Mouse (Mus musculus) A20 (cell line): ENCODE data around the gene Lin9.
"Not testable (repeated sequence)": the region's sequence is repeated elsewhere in the genome, so short reads cannot be mapped to it uniquely, and the experiment has no call there.

Experiments
- DNase-seq: peaks from one replicate; pipeline ENCODE4 v3.0.0-alpha.2; 2011; ENCODE audit warnings: low read depth, low spot score

Lin9 gene

GRCm38 (mm10) chr1:180641137-180641517 is at the start of gene Lin9:
Lin9 (plus strand) TSS chr1:180641150.
- peak; percentile 93 for DNase-seq

- DNase-seq: no peak
These were observed 40.4 kb upstream of the Lin9 start for GRCm38 (mm10) chr1:180600578-180600977.

- DNase-seq: peak; percentile 81
These were observed 39.1 kb upstream of the Lin9 start for GRCm38 (mm10) chr1:180601806-180602205.

GRCm38 (mm10) chr1:180604579-180604978 is 36.4 kb upstream of the Lin9 start:
- DNase-seq: peak; percentile 33

GRCm38 (mm10) chr1:180606106-180606505 is 34.8 kb upstream of the Lin9 start:
- DNase-seq: no peak

- DNase-seq: no peak
These were observed 34.0 kb upstream of the Lin9 start for GRCm38 (mm10) chr1:180606796-180607577.

GRCm38 (mm10) chr1:180607578-180607879 is 33.4 kb upstream of the Lin9 start:
- no peak for DNase-seq

- not testable (repeated sequence) for DNase-seq
These were observed 29.1 kb upstream of the Lin9 start for GRCm38 (mm10) chr1:180611842-180612241.

- DNase-seq: no peak
These were observed 24.2 kb upstream of the Lin9 start for GRCm38 (mm10) chr1:180616762-180617161.

- DNase-seq: no peak
These were observed 18.6 kb upstream of the Lin9 start for GRCm38 (mm10) chr1:180622389-180622788.

GRCm38 (mm10) chr1:180623911-180624310 is 17.0 kb upstream of the Lin9 start:
- DNase-seq: peak; percentile 45

GRCm38 (mm10) chr1:180626141-180626540 is 14.8 kb upstream of the Lin9 start:
- no peak for DNase-seq

GRCm38 (mm10) chr1:180637796-180638195 is 3.2 kb upstream of the Lin9 start:
- not testable (repeated sequence) for DNase-seq

GRCm38 (mm10) chr1:180639416-180640401 is 1.2 kb upstream of the Lin9 start:
- peak; percentile 48 for DNase-seq

- peak; percentile 74 for DNase-seq
These were observed 285 bp upstream of the Lin9 start for GRCm38 (mm10) chr1:180640605-180641125.

- peak; percentile 78 for DNase-seq
These were observed 723 bp downstream of the Lin9 start for GRCm38 (mm10) chr1:180641518-180642227.

GRCm38 (mm10) chr1:180642228-180642564 is 1.2 kb downstream of the Lin9 start:
- DNase-seq: peak; percentile 76

GRCm38 (mm10) chr1:180691284-180691683 is 50.3 kb downstream of the Lin9 start:
- no peak for DNase-seq

- DNase-seq: no peak
These were observed 55.8 kb downstream of the Lin9 start, which contains the start of gene Mixl1 for GRCm38 (mm10) chr1:180696626-180697352. Mixl1 (minus strand) TSS chr1:180697034.

GRCm38 (mm10) chr1:180698063-180698462 is 57.1 kb downstream of the Lin9 start:
- peak; percentile 15 for DNase-seq

- DNase-seq: no peak
These were observed 62.5 kb downstream of the Lin9 start for GRCm38 (mm10) chr1:180703400-180703799.
